Mouse (Mus musculus): ENCODE results near the gene Hist3h2a. TPM values are rescaled to one million over a fixed set of nuclear protein-coding genes. Genes with fewer than 3 reads are reported as not detected.

The Hist3h2a gene
- total and polyA plus RNA-seq, 2 experiments from 2014 or later, result 58.7 to 181 TPM

- no peak overlapping the region for H3K27ac ChIP-seq (ENCODE audit: low read depth, low read length)
- 92% methylated on average over 6 of the region's 6 CpGs for WGBS
- no peaks in the 10 kb centered on the region for H3K9me3 ChIP-seq (ENCODE audit: low read length)
- H3K4me1 ChIP-seq (ENCODE audit: insufficient read depth), result peaks cover 17% of the 10 kb centered on the region
- no peak for TF ChIP-seq CTCF (IDR thresholded peaks at IDR 0.05; ENCODE audit: low read depth)
- H3K9ac ChIP-seq, result no peak overlapping the region
- no peak overlapping the region for H3K4me2 ChIP-seq (ENCODE audit: low read depth)
- ATAC-seq, result no peak
- no peak for DNase-seq
- H3K36me3 ChIP-seq (ENCODE audit: insufficient read depth), result peaks cover 59% of the 10 kb centered on the region
- no peak overlapping the region for H3K4me3 ChIP-seq (ENCODE audit: low read depth, low read length)
- H3K27me3 ChIP-seq (ENCODE audit: insufficient read depth, low read length), result no peaks in the 10 kb centered on the region
These were observed 29.3 kb downstream of the Hist3h2a start for GRCm38 (mm10) chr11:58983691-58984341.

GRCm38 (mm10) chr11:58984657-58985056, 30.2 kb downstream of the Hist3h2a start:
- no peaks in the 10 kb centered on the region for H3K9me3 ChIP-seq (ENCODE audit: low read length)
- H3K36me3 ChIP-seq (ENCODE audit: insufficient read depth), result peaks cover 67% of the 10 kb centered on the region
- H3K4me1 ChIP-seq (ENCODE audit: insufficient read depth), result 0 out of 2 replicates have a peak, but pooled peaks cover 8% of the 10 kb centered on the region
- no peak for TF ChIP-seq CTCF (IDR thresholded peaks at IDR 0.05; ENCODE audit: low read depth)
- H3K27ac ChIP-seq (ENCODE audit: low read depth, low read length), result no peak overlapping the region
- ATAC-seq, result no peak
- WGBS, result 94% methylated on average over 7 of the region's 7 CpGs
- DNase-seq, result no peak
- H3K4me3 ChIP-seq (ENCODE audit: low read depth, low read length), result no peak overlapping the region
- H3K27me3 ChIP-seq (ENCODE audit: insufficient read depth, low read length), result no peaks in the 10 kb centered on the region
- no peak overlapping the region for H3K9ac ChIP-seq
- no peak overlapping the region for H3K4me2 ChIP-seq (ENCODE audit: low read depth)

GRCm38 (mm10) chr11:58985299-58985917, 30.9 kb downstream of the Hist3h2a start:
- H3K27ac ChIP-seq (ENCODE audit: low read depth, low read length), result no peak overlapping the region
- no peaks in the 10 kb centered on the region for H3K9me3 ChIP-seq (ENCODE audit: low read length)
- no peak for TF ChIP-seq CTCF (IDR thresholded peaks at IDR 0.05; ENCODE audit: low read depth)
- no peak for DNase-seq
- H3K36me3 ChIP-seq (ENCODE audit: insufficient read depth), result peaks cover 75% of the 10 kb centered on the region
- 91% methylated on average over 3 of the region's 3 CpGs for WGBS
- H3K4me1 ChIP-seq (ENCODE audit: insufficient read depth), result 0 out of 2 replicates have a peak, but pooled peaks cover 3% of the 10 kb centered on the region
- no peak overlapping the region for H3K9ac ChIP-seq
- no peak overlapping the region for H3K4me3 ChIP-seq (ENCODE audit: low read depth, low read length)
- ATAC-seq, result no peak
- no peaks in the 10 kb centered on the region for H3K27me3 ChIP-seq (ENCODE audit: insufficient read depth, low read length)
- no peak overlapping the region for H3K4me2 ChIP-seq (ENCODE audit: low read depth)

- H3K36me3 ChIP-seq (ENCODE audit: insufficient read depth), result peaks cover 66% of the 10 kb centered on the region
- DNase-seq, result no peak
- H3K4me2 ChIP-seq (ENCODE audit: low read depth), result no peak overlapping the region
- H3K27ac ChIP-seq (ENCODE audit: low read depth, low read length), result no peak overlapping the region
- no peaks in the 10 kb centered on the region for H3K4me1 ChIP-seq (ENCODE audit: insufficient read depth)
- H3K27me3 ChIP-seq (ENCODE audit: insufficient read depth, low read length), result no peaks in the 10 kb centered on the region
- no peak for ATAC-seq
- no peak overlapping the region for H3K4me3 ChIP-seq (ENCODE audit: low read depth, low read length)
- 98% methylated on average over 4 of the region's 4 CpGs for WGBS
- H3K9me3 ChIP-seq (ENCODE audit: low read length), result no peaks in the 10 kb centered on the region
- no peak overlapping the region for H3K9ac ChIP-seq
- no peak for TF ChIP-seq CTCF (IDR thresholded peaks at IDR 0.05; ENCODE audit: low read depth)
These were observed 34.7 kb downstream of the Hist3h2a start for GRCm38 (mm10) chr11:58989166-58989565.

GRCm38 (mm10) chr11:58990141-58990540, 35.7 kb downstream of the Hist3h2a start:
- Histone ChIP-seq H3K9me3 (ENCODE audit: low read length) (no peaks in the 10 kb centered on the region), H3K9ac (no peak overlapping the region), H3K27me3 (ENCODE audit: insufficient read depth, low read length) (no peaks in the 10 kb centered on the region), H3K27ac (ENCODE audit: low read depth, low read length) (no peak overlapping the region), H3K4me3 (ENCODE audit: low read depth, low read length) (no peak overlapping the region), H3K4me1 (ENCODE audit: insufficient read depth) (no peaks in the 10 kb centered on the region), H3K4me2 (ENCODE audit: low read depth) (no peak overlapping the region), H3K36me3 (ENCODE audit: insufficient read depth) (peaks cover 57% of the 10 kb centered on the region)
- no peak for ATAC-seq
- no peak for DNase-seq
- 89% methylated on average over 17 of the region's 17 CpGs for WGBS
- no peak for TF ChIP-seq CTCF (IDR thresholded peaks at IDR 0.05; ENCODE audit: low read depth)

GRCm38 (mm10) chr11:58990794-58991193, 36.3 kb downstream of the Hist3h2a start:
- ATAC-seq (no peak), DNase-seq (no peak)
- TF ChIP-seq CTCF (IDR thresholded peaks at IDR 0.05; ENCODE audit: low read depth), result no peak
- Histone ChIP-seq H3K27me3 (ENCODE audit: insufficient read depth, low read length) (no peaks in the 10 kb centered on the region), H3K9me3 (ENCODE audit: low read length) (no peaks in the 10 kb centered on the region), H3K4me3 (ENCODE audit: low read depth, low read length) (no peak overlapping the region), H3K4me2 (ENCODE audit: low read depth) (no peak overlapping the region), H3K4me1 (ENCODE audit: insufficient read depth) (no peaks in the 10 kb centered on the region), H3K36me3 (ENCODE audit: insufficient read depth) (peaks cover 51% of the 10 kb centered on the region), H3K9ac (no peak overlapping the region), H3K27ac (ENCODE audit: low read depth, low read length) (no peak overlapping the region)
- WGBS, result 85% methylated on average over 9 of the region's 9 CpGs

GRCm38 (mm10) chr11:58991911-58992310, 37.4 kb downstream of the Hist3h2a start:
- Histone ChIP-seq H3K36me3 (ENCODE audit: insufficient read depth) (peaks cover 40% of the 10 kb centered on the region), H3K4me2 (ENCODE audit: low read depth) (no peak overlapping the region), H3K4me1 (ENCODE audit: insufficient read depth) (no peaks in the 10 kb centered on the region), H3K4me3 (ENCODE audit: low read depth, low read length) (no peak overlapping the region), H3K27ac (ENCODE audit: low read depth, low read length) (no peak overlapping the region), H3K27me3 (ENCODE audit: insufficient read depth, low read length) (no peaks in the 10 kb centered on the region), H3K9ac (no peak overlapping the region), H3K9me3 (ENCODE audit: low read length) (no peaks in the 10 kb centered on the region)
- ATAC-seq (no peak), DNase-seq (no peak)
- TF ChIP-seq CTCF (IDR thresholded peaks at IDR 0.05; ENCODE audit: low read depth), result no peak
- WGBS, result 80% methylated on average over 3 of the region's 3 CpGs
